Mouse (Mus musculus) embryonic facial prominence, embryonic 10.5 days (tissue): ENCODE measurements at regions not wholly inside any gene's neighbourhood (a gene's known extent, or its start where the extent isn't known, plus 50 kb on each side); places are given as distances from the start of the nearest gene placed in this dataset.

Experiments
- DNase-seq: peaks from one replicate; pipeline ENCODE4 v3.0.0-alpha.2; 2017; ENCODE audit warnings: low spot score
- H3K27ac ChIP-seq: fragments of 300-500 bp; sonication (generic); replicated peaks from 2 replicates; pipeline ENCODE4 v1.5.1; 2016; ENCODE audit warnings: mild to moderate bottlenecking
- H3K27me3 ChIP-seq: fragments of 300-500 bp; sonication (generic); replicated peaks from 2 replicates; pipeline ENCODE4 v1.6.1; 2016; ENCODE audit warnings: low read depth, mild to moderate bottlenecking; ENCODE audit not compliant: poor library complexity, severe bottlenecking
- H3K36me3 ChIP-seq: fragments of 300-500 bp; sonication (generic); replicated peaks from 2 replicates; pipeline ENCODE4 v1.6.1; 2016; ENCODE audit warnings: mild to moderate bottlenecking, moderate library complexity
- H3K4me1 ChIP-seq: fragments of 300-500 bp; sonication (generic); 2 replicates; pipeline ENCODE4 v1.6.1; 2016
- H3K4me3 ChIP-seq: fragments of 300-500 bp; sonication (generic); 2 replicates; pipeline ENCODE4 v1.5.1; 2016; ENCODE audit warnings: mild to moderate bottlenecking, moderate library complexity
- H3K9me3 ChIP-seq: fragments of 300-500 bp; sonication (generic); 2 replicates; pipeline ENCODE4 v1.6.1; 2016; ENCODE audit warnings: mild to moderate bottlenecking
- WGBS: fragments of 180-500 bp; shearing (Covaris S2); methylation state at CpG from one replicate; pipeline ENCODE4 v1.1.7; 2016; 5-methylcytosine and 5-hydroxymethylcytosine counted together

- Histone ChIP-seq H3K4me3 (no peak overlapping the region), H3K27me3 (no peaks in the 10 kb centered on the region), H3K36me3 (no peaks in the 10 kb centered on the region), H3K9me3 (no peaks in the 10 kb centered on the region), H3K4me1 (peaks cover 9% of the 10 kb centered on the region), H3K27ac (peak overlapping the region; percentile 20)
- WGBS, result 30% methylated on average over 11 of the region's 11 CpGs
- no peak for DNase-seq
These were observed 50.9 kb upstream of the Tpp2 start for GRCm38 (mm10) chr1:43882576-43882975.

- H3K27me3 ChIP-seq, result no peaks in the 10 kb centered on the region
- no peak overlapping the region for H3K4me3 ChIP-seq
- DNase-seq, result no peak
- H3K36me3 ChIP-seq, result no peaks in the 10 kb centered on the region
- WGBS, result 85% methylated on average over 3 of the region's 3 CpGs
- no peaks in the 10 kb centered on the region for H3K9me3 ChIP-seq
- H3K27ac ChIP-seq, result no peak overlapping the region
- H3K4me1 ChIP-seq, result peaks cover 9% of the 10 kb centered on the region
These were observed 52.8 kb upstream of the Uxs1 start for GRCm38 (mm10) chr1:43880396-43880795.

GRCm38 (mm10) chr1:43879896-43880295 lies 52.3 kb upstream of the Uxs1 start:
- H3K9me3 ChIP-seq, result no peaks in the 10 kb centered on the region
- H3K27ac ChIP-seq, result no peak overlapping the region
- no peak overlapping the region for H3K4me3 ChIP-seq
- no peaks in the 10 kb centered on the region for H3K27me3 ChIP-seq
- WGBS, result 75% methylated on average over 4 of the region's 4 CpGs
- DNase-seq, result no peak
- peaks cover 9% of the 10 kb centered on the region for H3K4me1 ChIP-seq
- no peaks in the 10 kb centered on the region for H3K36me3 ChIP-seq

- Histone ChIP-seq H3K9me3 (no peaks in the 10 kb centered on the region), H3K27ac (no peak overlapping the region), H3K27me3 (no peaks in the 10 kb centered on the region), H3K36me3 (no peaks in the 10 kb centered on the region), H3K4me3 (no peak overlapping the region), H3K4me1 (peaks cover 9% of the 10 kb centered on the region)
- DNase-seq, result no peak
- WGBS, result 83% methylated on average over 8 of the region's 8 CpGs
These were observed 51.6 kb upstream of the Uxs1 start for GRCm38 (mm10) chr1:43879163-43879562.

GRCm38 (mm10) chr1:43878163-43878562 lies 50.6 kb upstream of the Uxs1 start:
- no peaks in the 10 kb centered on the region for H3K36me3 ChIP-seq
- 81% methylated on average over 2 of the region's 2 CpGs for WGBS
- H3K9me3 ChIP-seq, result no peaks in the 10 kb centered on the region
- H3K4me1 ChIP-seq, result peaks cover 9% of the 10 kb centered on the region
- no peak overlapping the region for H3K27ac ChIP-seq
- no peaks in the 10 kb centered on the region for H3K27me3 ChIP-seq
- DNase-seq, result no peak
- no peak overlapping the region for H3K4me3 ChIP-seq

GRCm38 (mm10) chr1:43877704-43878103 lies 50.1 kb upstream of the Uxs1 start:
- Histone ChIP-seq H3K27ac (no peak overlapping the region), H3K9me3 (no peaks in the 10 kb centered on the region), H3K4me1 (peaks cover 7% of the 10 kb centered on the region), H3K27me3 (no peaks in the 10 kb centered on the region), H3K36me3 (no peaks in the 10 kb centered on the region), H3K4me3 (no peak overlapping the region)
- DNase-seq, result no peak
